Mouse (Mus musculus) liver, embryonic 14.5 days (tissue): ENCODE results near the gene Tex22. TPM values are rescaled to one million over a fixed set of nuclear protein-coding genes. Genes with fewer than 3 reads are reported as not detected.

Source experiments
- ATAC-seq: fragments of 200-750 bp; cut with Nextera tagmentation; 2 replicates; pipeline ENCODE4 v1.8.0; 2017; ENCODE audit warnings: moderate number of reproducible peaks, mild to moderate bottlenecking, moderate library complexity; ENCODE audit not compliant: insufficient read depth
- DNase-seq, 3 experiments: peaks; one replicate each; pipeline ENCODE4 v3.0.0-alpha.2; 2012 to 2013; ENCODE audit warnings: low read depth in 3 of 3, low spot score in 3 of 3
- H3K27ac ChIP-seq: fragments of 300-500 bp; sonication (generic); 2 replicates; pipeline ENCODE4 v1.5.1; 2014; ENCODE audit warnings: moderate library complexity, mild to moderate bottlenecking, control low read depth, inconsistent platforms
- H3K27me3 ChIP-seq: fragments of 300-500 bp; sonication (generic); 2 replicates; pipeline ENCODE4 v1.6.1; 2014; ENCODE audit warnings: mild to moderate bottlenecking, low read length, moderate library complexity; ENCODE audit not compliant: control insufficient read depth, insufficient read depth
- H3K36me3 ChIP-seq: fragments of 300-500 bp; sonication (generic); replicated peaks from 2 replicates; pipeline ENCODE4 v1.6.1; 2014; ENCODE audit warnings: low read depth; ENCODE audit not compliant: control insufficient read depth, insufficient read depth
- H3K4me1 ChIP-seq, 2 experiments: fragments of 200-500 bp in 1 of 2; fragments of 300-500 bp in 1 of 2; sonication (generic) in 1 of 2; replicated peaks; 2 replicates each; pipeline ENCODE4 v1.6.1; 2012 to 2014; ENCODE audit warnings: antibody characterized with exemption in 1 of 2, inconsistent platforms in 1 of 2, low read length in 1 of 2; ENCODE audit not compliant: control insufficient read depth in 2 of 2, insufficient read depth in 2 of 2
- H3K4me2 ChIP-seq: fragments of 300-500 bp; sonication (generic); 2 replicates; pipeline ENCODE4 v1.6.1; 2014; ENCODE audit warnings: low read depth, mild to moderate bottlenecking, control low read depth, moderate library complexity
- H3K4me3 ChIP-seq, 2 experiments: fragments of 200-500 bp in 1 of 2; fragments of 300-500 bp in 1 of 2; sonication (generic) in 1 of 2; 2 replicates each; pipeline ENCODE4 v1.5.1; 2012 to 2014; ENCODE audit warnings: low read depth in 2 of 2, low read length in 2 of 2, mild to moderate bottlenecking in 2 of 2, control low read depth in 1 of 2, inconsistent platforms in 1 of 2, moderate library complexity in 1 of 2; ENCODE audit not compliant: insufficient read depth in 1 of 2
- H3K9ac ChIP-seq: fragments of 300-500 bp; sonication (generic); replicated peaks from 2 replicates; pipeline ENCODE4 v1.6.1; 2014; ENCODE audit warnings: mild to moderate bottlenecking, control low read depth, moderate library complexity
- H3K9me3 ChIP-seq: fragments of 300-500 bp; sonication (generic); 2 replicates; pipeline ENCODE4 v1.6.1; 2016; ENCODE audit warnings: low read length, mixed read lengths; ENCODE audit not compliant: control insufficient read depth
- CTCF ChIP-seq: IDR thresholded peaks from 2 replicates; pipeline ENCODE4 v1.5.1; 2016; ENCODE audit warnings: antibody characterized with exemption, low read depth, control low read depth
- EP300 ChIP-seq: IDR thresholded peaks from 2 replicates; pipeline ENCODE4 v1.6.1; 2016; ENCODE audit warnings: antibody characterized with exemption, low read depth
- WGBS: fragments of 180-500 bp; shearing (Covaris S2); extraction: QIAGEN DNeasy Blood & Tissue Kit; methylation state at CpG from one replicate; pipeline ENCODE4 v1.1.7; 2014; ENCODE audit not compliant: insufficient replicate concordance; 5-methylcytosine and 5-hydroxymethylcytosine counted together
- polyA plus RNA-seq, 2 experiments: library from polyadenylated mRNA; depleted of rRNA in 1 of 2; stranded (reverse) in 1 of 2; unstranded in 1 of 2; fragments of >200 nt; fragmentation: Nextera tagmentation in 1 of 2; extraction: Ambion mirVana in 1 of 2; gene quantifications; 2 replicates each; pipeline versions ENCODE4 v1.2.1 to v1.2.3; 2012 to 2014

Tex22 gene
- polyA plus RNA-seq, 2 experiments = 0.02 TPM; not detected in 1

GRCm38 (mm10) chr12:113132567-113132966 is 58.3 kb downstream of the Tex22 start:
- Histone ChIP-seq H3K4me3 (no peak overlapping the region), H3K4me1 (no peaks in the 10 kb centered on the region), H3K9me3 (no peaks in the 10 kb centered on the region), H3K27me3 (no peaks in the 10 kb centered on the region), H3K36me3 (peaks cover 64% of the 10 kb centered on the region), H3K27ac (no peak overlapping the region), H3K9ac (no peak overlapping the region), H3K4me2 (no peak overlapping the region)
- 67% methylated on average over 2 of the region's 2 CpGs for WGBS
- TF ChIP-seq EP300 (no peak), CTCF (no peak)
- DNase-seq = no peak
- ATAC-seq = no peak

GRCm38 (mm10) chr12:113133260-113133659 is 59.0 kb downstream of the Tex22 start:
- DNase-seq (no peak), ATAC-seq (no peak)
- peaks cover 58% of the 10 kb centered on the region for H3K36me3 ChIP-seq
- no peak overlapping the region for H3K9ac ChIP-seq
- TF ChIP-seq CTCF (no peak), EP300 (no peak)
- no peaks in the 10 kb centered on the region for H3K27me3 ChIP-seq
- H3K27ac ChIP-seq = no peak overlapping the region
- H3K4me3 ChIP-seq = no peak overlapping the region
- H3K4me2 ChIP-seq = no peak overlapping the region
- H3K9me3 ChIP-seq = no peaks in the 10 kb centered on the region
- no peaks in the 10 kb centered on the region for H3K4me1 ChIP-seq
- WGBS = 85% methylated on average over 9 of the region's 9 CpGs

GRCm38 (mm10) chr12:113133861-113134403 is 59.6 kb downstream of the Tex22 start:
- Histone ChIP-seq H3K4me2 (no peak overlapping the region), H3K9ac (no peak overlapping the region), H3K27me3 (no peaks in the 10 kb centered on the region), H3K9me3 (no peaks in the 10 kb centered on the region), H3K36me3 (peaks cover 51% of the 10 kb centered on the region), H3K4me3 (no peak overlapping the region), H3K27ac (no peak overlapping the region), H3K4me1 (no peaks in the 10 kb centered on the region)
- no peak for TF ChIP-seq EP300
- no peak for TF ChIP-seq CTCF
- ATAC-seq (no peak), DNase-seq (no peak)
- WGBS = 69% methylated on average over 5 of the region's 5 CpGs

GRCm38 (mm10) chr12:113134502-113134901 is 60.2 kb downstream of the Tex22 start:
- H3K36me3 ChIP-seq = peaks cover 47% of the 10 kb centered on the region
- no peaks in the 10 kb centered on the region for H3K27me3 ChIP-seq
- 71% methylated on average over 4 of the region's 4 CpGs for WGBS
- no peak overlapping the region for H3K4me2 ChIP-seq
- DNase-seq = no peak
- H3K4me1 ChIP-seq = peaks cover 2 to 3% of the 10 kb centered on the region in 2 experiments; a peak in 3 of 4 replicates
- TF ChIP-seq CTCF (no peak), EP300 (no peak)
- no peak overlapping the region for H3K9ac ChIP-seq
- H3K27ac ChIP-seq = no peak overlapping the region
- no peaks in the 10 kb centered on the region for H3K9me3 ChIP-seq
- H3K4me3 ChIP-seq = no peak overlapping the region
- no peak for ATAC-seq

- TF ChIP-seq EP300 = no peak
- no peak for TF ChIP-seq CTCF
- no peak overlapping the region for H3K4me2 ChIP-seq
- no peak overlapping the region for H3K9ac ChIP-seq
- ATAC-seq (no peak), DNase-seq (no peak)
- H3K9me3 ChIP-seq = no peaks in the 10 kb centered on the region
- no peak overlapping the region for H3K27ac ChIP-seq
- H3K27me3 ChIP-seq = no peaks in the 10 kb centered on the region
- no peak overlapping the region for H3K4me3 ChIP-seq
- peaks cover 39% of the 10 kb centered on the region for H3K36me3 ChIP-seq
- H3K4me1 ChIP-seq = peaks cover 6 to 7% of the 10 kb centered on the region in 2 experiments; a peak in 3 of 4 replicates
- 77% methylated on average over 7 of the region's 7 CpGs for WGBS
These were observed 61.1 kb downstream of the Tex22 start for GRCm38 (mm10) chr12:113135401-113135800.
